Mouse (Mus musculus) ES-CJ7 (cell line): ENCODE measurements around the gene Nt5c1a.
A peak's percentile ranks its signal among the peaks of the same experiment; 100 is the strongest.

Source experiments
- DNase-seq: peaks from one replicate; pipeline ENCODE4 v3.0.0; 2011; ENCODE audit warnings: low read depth, low spot score

The Nt5c1a gene

GRCm38 (mm10) chr4:123247147-123247880 lies 46.0 kb downstream of the Nt5c1a start:
- DNase-seq, result no peak

GRCm38 (mm10) chr4:123248971-123249567 lies 47.8 kb downstream of the Nt5c1a start:
- DNase-seq, result no peak

- no peak for DNase-seq
Measured at GRCm38 (mm10) chr4:123252214-123252613, 50.9 kb downstream of the Nt5c1a start.

- peak; percentile 65 for DNase-seq
Measured at GRCm38 (mm10) chr4:123254617-123255016, 53.3 kb downstream of the Nt5c1a start.

- no peak for DNase-seq
Measured at GRCm38 (mm10) chr4:123260071-123260746, 58.9 kb downstream of the Nt5c1a start.

GRCm38 (mm10) chr4:123261721-123262401 lies 60.6 kb downstream of the Nt5c1a start, which contains the start of gene Pabpc4:
Gene Pabpc4, plus strand, starts transcription at chr4:123262351.
- no peak for DNase-seq
